Comparison of ENCODE assay signal across 9 mouse cellular contexts in the genomic region with DNA sequence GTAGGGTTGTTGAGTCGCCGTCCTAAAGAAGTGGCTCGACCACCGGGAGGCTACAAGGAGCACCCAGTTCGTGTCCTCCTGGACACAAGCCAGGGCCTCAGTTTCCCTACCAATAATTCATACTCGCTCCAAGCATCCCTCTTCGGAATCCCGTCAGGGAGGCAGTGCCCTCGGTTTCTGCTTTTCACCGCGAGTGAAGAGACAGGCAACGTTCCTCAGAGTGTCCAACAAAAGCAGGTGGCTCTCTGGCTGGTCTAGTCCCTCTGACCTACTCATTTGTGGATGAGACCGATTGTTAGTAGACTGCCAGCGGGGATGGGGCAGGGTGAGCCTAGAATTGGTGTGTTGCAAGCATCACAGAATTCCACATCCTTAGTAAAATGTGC. TPM values are rescaled to one million over a fixed set of nuclear protein-coding genes. Genes with fewer than 3 reads are reported as not detected.
DNase-seq lines count a peak whose midpoint lies in the region; ATAC-seq and TF ChIP-seq lines count a peak whose summit lies in the region.
"Had no signal": no experiment of that assay in that cellular context is flagged by ENCODE, and none has a peak within 500 bp of the region (broad histone marks: within the 10 kb centered on the region; RNA-seq: fewer than 3 reads in every experiment).

No protein-coding gene starts in this region.

- no peak for DNase-seq in heart, postnatal 4 days
- DNase-seq in forebrain, embryonic 14.5 days (ENCODE audit: low spot score): no peak
- DNase-seq in liver, embryonic 13.5 days: no peak
- no peak for DNase-seq in adipocyte (ENCODE audit: low spot score)
- no peak for DNase-seq in right cerebral cortex, adult 2 months (ENCODE audit: low spot score in 2 of 2)
- no peak for DNase-seq in layer of hippocampus, postnatal 25 days (ENCODE audit: extremely low spot score in 1 of 2, low spot score in 1 of 2)

- H3ac ChIP-seq in C2C12 (ENCODE audit: control insufficient read depth, insufficient read length, low read depth): peak overlapping the region; percentile 23

- peaks cover 33% of the 10 kb centered on the region for H3K27me3 ChIP-seq in heart, embryonic 12.5 days (replicated peaks)
- H3K27me3 ChIP-seq in C2C12 (ENCODE audit: control insufficient read depth, insufficient read depth, insufficient read length): peaks cover 18% of the 10 kb centered on the region
- no peaks in the 10 kb centered on the region for H3K27me3 ChIP-seq in forebrain, embryonic 14.5 days (replicated peaks; ENCODE audit: control insufficient read depth, insufficient read depth, low read length)
- peaks cover 37% of the 10 kb centered on the region for H3K27me3 ChIP-seq in liver, embryonic 13.5 days

- no peaks in the 10 kb centered on the region for H3K36me3 ChIP-seq in heart, embryonic 12.5 days
- H3K36me3 ChIP-seq in C2C12 (ENCODE audit: control insufficient read depth, insufficient read depth): no peaks in the 10 kb centered on the region
- no peaks in the 10 kb centered on the region for H3K36me3 ChIP-seq in forebrain, embryonic 14.5 days (ENCODE audit: control insufficient read depth, insufficient read depth, low read length)
- no peaks in the 10 kb centered on the region for H3K36me3 ChIP-seq in liver, embryonic 13.5 days

- no peak for TF ChIP-seq CTCF in C2C12 (IDR thresholded peaks at IDR 0.05; ENCODE audit: control insufficient read depth, insufficient read depth, insufficient read length)

- H3K4me3 ChIP-seq in heart, embryonic 12.5 days: peak overlapping the region; percentile 54
- H3K4me3 ChIP-seq in C2C12 (ENCODE audit: insufficient read depth, poor library complexity, severe bottlenecking): no peak overlapping the region
- H3K4me3 ChIP-seq in forebrain, embryonic 14.5 days (ENCODE audit: low read depth, low read length): peak overlapping the region; percentile 29
- H3K4me3 ChIP-seq in liver, embryonic 13.5 days (replicated peaks): peak overlapping the region; percentile 45

- ATAC-seq in heart, embryonic 12.5 days (ENCODE audit: insufficient number of reproducible peaks, low FRiP score): no peak
- 0 out of 2 replicates have a peak, but pooled peaks have one; percentile 4 for ATAC-seq in forebrain, embryonic 14.5 days
- ATAC-seq in liver, embryonic 13.5 days (ENCODE audit: low read depth): no peak

- H3K9ac ChIP-seq in heart, embryonic 12.5 days: peak overlapping the region; percentile 51
- peak overlapping the region; percentile 29; the same call in 1 of the 2 replicates for H3K9ac ChIP-seq in forebrain, embryonic 14.5 days (ENCODE audit: low read length)
- no peak overlapping the region for H3K9ac ChIP-seq in liver, embryonic 13.5 days

- H3K4me1 ChIP-seq in heart, embryonic 12.5 days (replicated peaks): no peaks in the 10 kb centered on the region
- no peaks in the 10 kb centered on the region for H3K4me1 ChIP-seq in forebrain, embryonic 14.5 days (ENCODE audit: control insufficient read depth, insufficient read depth, low read length)
- peaks cover 6% of the 10 kb centered on the region for H3K4me1 ChIP-seq in liver, embryonic 13.5 days (replicated peaks)

- no peak overlapping the region for H3K27ac ChIP-seq in heart, embryonic 12.5 days (ENCODE audit: poor library complexity, severe bottlenecking)
- no peak overlapping the region for H3K27ac ChIP-seq in forebrain, embryonic 14.5 days (ENCODE audit: low read depth, low read length)
- H3K27ac ChIP-seq in liver, embryonic 13.5 days: no peak overlapping the region

- peak overlapping the region; percentile 82 for H3K4me2 ChIP-seq in heart, embryonic 12.5 days
- H3K4me2 ChIP-seq in forebrain, embryonic 14.5 days (ENCODE audit: low read length): peak overlapping the region; percentile 54
- H3K4me2 ChIP-seq in liver, embryonic 13.5 days: peak overlapping the region; percentile 65

- no peaks in the 10 kb centered on the region for H3K79me2 ChIP-seq in C2C12 (ENCODE audit: control insufficient read depth, insufficient read depth)

- 21% methylated on average over 14 of the region's 14 CpGs for WGBS in heart, embryonic 12.5 days
- 42% methylated on average over 14 of the region's 14 CpGs for WGBS in forebrain, embryonic 14.5 days
- WGBS in liver, embryonic 13.5 days (ENCODE audit: insufficient replicate concordance): 18% methylated on average over 14 of the region's 14 CpGs

- H3K79me3 ChIP-seq in C2C12 (ENCODE audit: low read depth): no peaks in the 10 kb centered on the region

- no peaks in the 10 kb centered on the region for H3K9me3 ChIP-seq in heart, embryonic 12.5 days (replicated peaks)
- H3K9me3 ChIP-seq in forebrain, embryonic 14.5 days (replicated peaks; ENCODE audit: control insufficient read depth, low read length): no peaks in the 10 kb centered on the region
- H3K9me3 ChIP-seq in liver, embryonic 13.5 days (replicated peaks): no peaks in the 10 kb centered on the region

TF ChIP-seq in C2C12, 6 proteins besides CTCF, POLR2A, EP300 and RAD21:
- no peak for TF ChIP-seq CEBPB (IDR thresholded peaks at IDR 0.05; ENCODE audit: low read depth)
- no peak for TF ChIP-seq FOSL1 (IDR thresholded peaks at IDR 0.05; ENCODE audit: insufficient read depth, low read length, poor library complexity, severe bottlenecking)
- TF ChIP-seq MYOG (IDR thresholded peaks at IDR 0.05; ENCODE audit: control insufficient read depth, extremely low read depth, insufficient read length): no peak
- TF ChIP-seq USF1 (IDR thresholded peaks at IDR 0.05; ENCODE audit: low read depth): no peak
- no peak for TF ChIP-seq MAX (IDR thresholded peaks at IDR 0.05)
- no peak for TF ChIP-seq MYOD1 (IDR thresholded peaks at IDR 0.05; ENCODE audit: control insufficient read depth, insufficient read length, low read depth)

RNA-seq across cellular contexts. Expression of gene Zfp185, which starts 0.4 kb away (rescaled TPM):
- polyA plus RNA-seq in heart, embryonic 12.5 days (2016; fragmentation: Nextera tagmentation; extraction: Ambion mirVana): 5.7 TPM in 2 replicates
- total RNA-seq in heart, postnatal 4 days (2021): 1 to 10 TPM; 2.3 to 2.6 TPM
- polyA plus RNA-seq in C2C12 (2012; fragmentation: generic; extraction: Trizol): not detected
- polyA plus RNA-seq in forebrain, embryonic 14.5 days (2014; fragmentation: Nextera tagmentation; extraction: Ambion mirVana): 0.76 and 0.87 TPM in 2 replicates
- 1.3 and 1.4 TPM in 2 replicates for polyA plus RNA-seq in liver, embryonic 13.5 days (2015; fragmentation: Nextera tagmentation; extraction: Ambion mirVana)
- total RNA-seq in layer of hippocampus, postnatal 25 days (2021): 1 to 10 TPM in 1 of 2 experiments, under 1 TPM in 1; 0.69 to 1.5 TPM

RNA-seq across cellular contexts. Expression of gene Pnma5, which starts 49.4 kb away (rescaled TPM):
- 0.08 TPM in 1 of 2 replicates, not detected in the other for polyA plus RNA-seq in heart, embryonic 12.5 days (2016; fragmentation: Nextera tagmentation; extraction: Ambion mirVana)
- total RNA-seq in heart, postnatal 4 days (2021): under 1 TPM; 0.14 to 0.19 TPM
- polyA plus RNA-seq in C2C12 (2012; fragmentation: generic; extraction: Trizol): 0.06 TPM
- polyA plus RNA-seq in forebrain, embryonic 14.5 days (2014; fragmentation: Nextera tagmentation; extraction: Ambion mirVana): not detected in 2 replicates
- 0.08 TPM in 1 of 2 replicates, not detected in the other for polyA plus RNA-seq in liver, embryonic 13.5 days (2015; fragmentation: Nextera tagmentation; extraction: Ambion mirVana)
- under 1 TPM; 0.25 to 0.38 TPM for total RNA-seq in layer of hippocampus, postnatal 25 days (2021)
- polyA plus RNA-seq: gonadal fat pad, adult 2 months had no signal
